Mouse (Mus musculus) liver, embryonic 13.5 days (tissue): ENCODE measurements at regions not wholly inside any gene's neighbourhood (a gene's known extent, or its start where the extent isn't known, plus 50 kb on each side); places are given as distances from the start of the nearest gene placed in this dataset.
A peak's percentile ranks its signal among the peaks of the same experiment; 100 is the strongest.

Experiments used
- ATAC-seq: fragments of 200-750 bp; cut with Nextera tagmentation; 2 replicates; pipeline ENCODE4 v1.8.0; 2017; ENCODE audit warnings: low read depth, mild to moderate bottlenecking, moderate number of reproducible peaks, moderate library complexity
- DNase-seq: peaks from one replicate; pipeline ENCODE4 v3.0.0; 2022
- H3K27ac ChIP-seq: fragments of 300-500 bp; sonication (generic); 2 replicates; pipeline ENCODE4 v1.5.1; 2015; ENCODE audit warnings: moderate library complexity, mild to moderate bottlenecking, inconsistent platforms
- H3K27me3 ChIP-seq: fragments of 300-500 bp; sonication (generic); 2 replicates; pipeline ENCODE4 v1.6.1; 2015; ENCODE audit warnings: mild to moderate bottlenecking, inconsistent platforms
- H3K36me3 ChIP-seq: fragments of 300-500 bp; sonication (generic); 2 replicates; pipeline ENCODE4 v1.6.1; 2015; ENCODE audit warnings: mild to moderate bottlenecking, inconsistent platforms
- H3K4me1 ChIP-seq: fragments of 300-500 bp; sonication (generic); replicated peaks from 2 replicates; pipeline ENCODE4 v1.6.1; 2015; ENCODE audit warnings: inconsistent platforms
- H3K4me2 ChIP-seq: fragments of 300-500 bp; sonication (generic); 2 replicates; pipeline ENCODE4 v1.6.1; 2015; ENCODE audit warnings: inconsistent platforms, mild to moderate bottlenecking, moderate library complexity
- H3K4me3 ChIP-seq: fragments of 300-500 bp; sonication (generic); replicated peaks from 2 replicates; pipeline ENCODE4 v1.5.1; 2015; ENCODE audit warnings: mild to moderate bottlenecking, inconsistent platforms
- H3K9ac ChIP-seq: fragments of 300-500 bp; sonication (generic); 2 replicates; pipeline ENCODE4 v1.6.1; 2015; ENCODE audit warnings: mild to moderate bottlenecking, inconsistent platforms
- H3K9me3 ChIP-seq: fragments of 300-500 bp; sonication (generic); replicated peaks from 2 replicates; pipeline ENCODE4 v1.6.1; 2016; ENCODE audit warnings: inconsistent platforms
- WGBS: fragments of 180-500 bp; shearing (Covaris S2); methylation state at CpG from one replicate; pipeline ENCODE4 v1.1.7; 2015; ENCODE audit not compliant: insufficient replicate concordance; 5-methylcytosine and 5-hydroxymethylcytosine counted together

DNA sequence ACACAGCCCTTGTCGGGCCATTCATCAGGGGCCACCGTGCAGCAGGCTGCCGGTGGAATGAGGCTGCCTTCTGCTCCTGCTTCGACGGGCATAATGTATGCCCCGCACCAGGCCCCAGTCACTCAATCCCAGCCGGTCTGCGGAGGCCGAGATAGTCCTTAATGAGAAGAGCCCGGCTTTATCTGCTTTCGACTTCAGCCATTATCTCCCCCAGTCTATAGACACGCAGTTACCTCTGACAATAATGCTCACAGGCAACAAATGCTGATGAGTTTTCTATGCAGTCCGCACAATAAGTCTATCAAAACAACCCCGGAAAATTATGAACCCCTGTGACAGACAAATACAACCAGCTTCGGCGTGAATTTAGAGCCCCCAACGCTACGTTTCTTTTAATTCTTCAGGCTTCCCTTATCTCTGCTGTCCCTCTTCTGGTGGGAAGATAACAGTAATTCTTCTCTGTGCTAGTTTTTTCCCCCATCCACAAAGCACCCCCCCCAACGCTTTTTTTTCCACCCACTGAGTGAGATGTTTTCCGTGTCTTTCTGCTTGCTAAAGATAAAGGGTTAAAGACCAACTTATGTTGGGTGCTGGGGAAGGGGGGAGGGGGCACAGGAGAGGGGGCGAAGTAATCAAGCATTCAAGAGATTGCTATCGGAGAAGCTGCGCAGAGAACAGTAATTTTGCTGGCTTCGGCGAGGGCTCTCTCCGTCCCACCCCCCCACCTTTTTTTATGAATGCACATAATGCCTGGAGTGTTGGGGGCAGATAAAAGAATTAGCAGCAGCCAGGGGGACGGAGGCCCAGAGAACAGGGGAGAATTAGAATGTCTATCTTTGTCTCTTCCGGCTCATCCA lies 117.8 kb downstream of the Mrm1 start:
- Histone ChIP-seq H3K4me1 (peaks cover 65% of the 10 kb centered on the region), H3K4me2 (peak overlapping the region; percentile 66), H3K9ac (peak overlapping the region; percentile 53), H3K36me3 (no peaks in the 10 kb centered on the region), H3K27ac (peak overlapping the region; percentile 86), H3K9me3 (no peaks in the 10 kb centered on the region), H3K4me3 (peak overlapping the region; percentile 38), H3K27me3 (peaks cover 13% of the 10 kb centered on the region)
- peak; percentile 92 for ATAC-seq
- DNase-seq, result peak; percentile 75
- WGBS, result 1% methylated on average over 28 of the region's 28 CpGs

DNA sequence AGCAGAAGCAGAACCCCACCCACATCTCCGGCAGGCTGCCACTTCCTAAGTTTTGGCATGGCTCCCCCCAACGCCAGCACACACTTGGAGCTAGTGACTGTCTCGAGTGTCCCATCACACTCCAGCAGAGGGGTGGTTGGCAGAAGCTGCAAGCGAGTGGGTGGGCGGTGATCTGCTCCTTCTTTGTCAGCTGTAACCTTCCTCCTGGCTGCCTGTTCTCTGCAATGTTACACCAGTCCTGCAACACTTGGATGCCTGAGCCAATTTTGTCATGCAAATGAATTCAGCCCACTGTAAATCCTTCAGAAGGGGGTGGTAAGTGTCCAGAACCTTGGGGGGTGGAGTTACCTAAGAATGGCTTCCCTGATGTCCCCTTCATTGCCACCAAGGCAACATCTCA lies 121.8 kb downstream of the Mrm1 start:
- no peaks in the 10 kb centered on the region for H3K9me3 ChIP-seq
- peaks cover 7% of the 10 kb centered on the region for H3K27me3 ChIP-seq
- H3K27ac ChIP-seq, result no peak overlapping the region
- DNase-seq (no peak), ATAC-seq (no peak)
- H3K9ac ChIP-seq, result no peak overlapping the region
- WGBS, result 41% methylated on average over 5 of the region's 5 CpGs
- no peak overlapping the region for H3K4me3 ChIP-seq
- H3K4me2 ChIP-seq, result no peak overlapping the region
- no peaks in the 10 kb centered on the region for H3K36me3 ChIP-seq
- H3K4me1 ChIP-seq, result peaks cover 71% of the 10 kb centered on the region

DNA sequence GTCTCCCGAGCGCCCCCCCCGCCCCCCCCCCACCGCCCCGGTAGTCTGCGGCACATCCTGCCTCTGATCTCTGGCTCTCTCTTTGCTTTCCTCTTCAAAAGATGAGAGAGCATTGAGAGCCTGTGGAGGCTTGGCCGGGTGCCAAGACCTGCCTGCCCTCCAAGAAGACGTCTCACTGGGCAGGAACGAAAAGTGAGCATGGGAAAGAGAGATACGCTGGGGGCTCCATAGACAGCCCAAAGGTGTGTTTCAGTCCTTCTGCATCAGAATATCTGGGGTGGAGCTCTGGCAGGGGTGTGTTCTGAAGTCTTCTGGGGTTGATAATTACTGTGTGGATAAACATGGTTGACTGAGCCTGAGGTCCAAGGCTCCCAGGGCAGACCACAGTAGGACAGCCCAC lies 126.7 kb downstream of the Mrm1 start:
- no peak overlapping the region; the same call in 1 of the 2 replicates for H3K27ac ChIP-seq
- H3K9me3 ChIP-seq, result no peaks in the 10 kb centered on the region
- H3K4me1 ChIP-seq, result peaks cover 31% of the 10 kb centered on the region
- peak overlapping the region; percentile 23; the same call in 1 of the 2 replicates for H3K4me3 ChIP-seq
- peaks cover 3% of the 10 kb centered on the region; the same call in 1 of the 2 replicates for H3K27me3 ChIP-seq
- H3K36me3 ChIP-seq, result no peaks in the 10 kb centered on the region
- 16% methylated on average over 10 of the region's 10 CpGs for WGBS
- ATAC-seq (peak; percentile 86), DNase-seq (peak; percentile 21)
- peak overlapping the region; percentile 26; the same call in 1 of the 2 replicates for H3K9ac ChIP-seq
- H3K4me2 ChIP-seq, result peak overlapping the region; percentile 47

DNA sequence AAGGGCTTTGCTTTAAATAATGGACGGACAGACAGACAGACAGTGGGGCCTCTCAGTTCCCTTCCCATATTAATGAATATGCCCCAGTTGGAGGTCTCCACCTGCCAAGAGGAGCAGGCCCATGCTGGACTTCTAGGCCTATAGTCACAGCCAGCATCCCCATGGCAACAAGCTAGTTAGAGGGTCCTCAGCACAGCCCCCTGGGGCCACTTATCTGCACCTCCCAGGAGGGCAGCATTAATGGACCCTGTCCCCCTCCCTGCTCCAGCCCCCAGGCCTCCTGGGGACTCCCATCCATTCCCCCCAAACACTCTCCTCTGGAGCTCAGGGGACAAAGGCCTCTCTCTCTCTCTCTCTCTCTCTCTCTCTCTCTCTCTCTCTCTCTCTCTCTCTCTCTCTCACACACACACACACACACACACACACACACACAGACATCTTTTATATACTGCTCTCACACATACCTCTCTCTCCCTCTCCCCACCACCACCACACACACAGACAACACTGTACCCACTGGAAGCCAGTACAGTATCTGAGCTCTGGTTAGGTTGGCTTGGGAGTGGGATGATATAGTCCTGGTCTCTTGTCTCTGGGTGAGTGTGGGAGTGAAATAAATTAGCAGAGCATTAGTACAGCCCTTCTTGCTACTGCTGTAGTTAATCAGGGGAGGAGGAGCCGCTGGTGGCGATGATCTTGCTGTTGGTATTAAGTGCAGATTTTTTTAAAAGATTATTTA lies 127.7 kb downstream of the Mrm1 start:
- no peak for DNase-seq
- H3K27me3 ChIP-seq, result peaks cover 4% of the 10 kb centered on the region; the same call in 1 of the 2 replicates
- peaks cover 23% of the 10 kb centered on the region for H3K4me1 ChIP-seq
- H3K27ac ChIP-seq, result 0 out of 2 replicates have a peak overlapping the region, but pooled peaks have one; percentile 1
- peak overlapping the region; percentile 26; the same call in 1 of the 2 replicates for H3K9ac ChIP-seq
- 0 out of 2 replicates have a peak overlapping the region, but pooled peaks have one; percentile 23 for H3K4me3 ChIP-seq
- H3K9me3 ChIP-seq, result no peaks in the 10 kb centered on the region
- ATAC-seq, result no peak
- 56% methylated on average over 3 of the region's 3 CpGs for WGBS
- H3K36me3 ChIP-seq, result no peaks in the 10 kb centered on the region
- peak overlapping the region; percentile 47; the same call in 1 of the 2 replicates for H3K4me2 ChIP-seq

DNA sequence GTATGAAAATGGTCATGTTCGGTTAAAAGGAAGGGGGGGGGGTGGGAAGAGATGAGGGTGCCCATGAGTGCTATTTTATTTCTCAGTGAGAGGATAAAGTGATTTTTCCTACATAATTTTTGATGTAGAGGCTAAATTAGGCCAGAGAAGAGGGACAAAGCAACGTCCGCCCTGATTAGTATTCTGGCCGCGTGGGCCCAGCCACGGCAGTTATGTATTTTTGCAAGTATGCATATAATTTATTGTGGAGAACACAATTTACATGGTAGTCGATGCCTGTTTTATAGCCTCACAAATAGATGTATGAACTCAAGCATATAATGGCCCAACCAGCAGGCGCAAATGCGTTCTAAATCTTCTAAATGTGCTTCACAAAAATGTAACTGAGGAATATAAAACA lies 132.8 kb downstream of the Mrm1 start:
- WGBS, result 79% methylated on average over 9 of the region's 9 CpGs

DNA sequence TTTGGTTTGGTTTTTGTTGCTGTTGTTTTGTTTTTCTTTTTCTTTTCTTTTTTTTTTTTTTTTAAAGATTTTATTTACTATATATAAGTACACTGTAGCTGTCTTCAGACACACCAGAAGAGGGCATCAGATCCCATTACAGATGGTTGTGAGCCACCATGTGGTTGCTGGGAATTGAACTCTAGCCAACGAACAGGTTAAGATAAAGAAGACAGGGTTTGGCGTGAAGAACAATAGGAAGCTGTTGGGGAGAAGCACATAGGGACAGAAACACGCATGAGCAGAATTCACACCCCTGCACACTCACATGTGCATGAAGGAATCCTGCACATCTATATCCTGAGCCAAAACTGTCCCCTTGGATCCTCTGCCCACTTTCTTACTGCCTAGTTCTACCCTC lies 135.0 kb downstream of the Mrm1 start:
- ATAC-seq (no peak), DNase-seq (no peak)

More for the DNA sequence above, 132.8 kb downstream of the Mrm1 start:
- no peak overlapping the region for H3K4me3 ChIP-seq
- DNase-seq (no peak), ATAC-seq (no peak)
- peaks cover 12% of the 10 kb centered on the region for H3K27me3 ChIP-seq
- H3K9ac ChIP-seq, result no peak overlapping the region
- no peaks in the 10 kb centered on the region for H3K36me3 ChIP-seq
- no peak overlapping the region for H3K27ac ChIP-seq
- H3K9me3 ChIP-seq, result no peaks in the 10 kb centered on the region
- H3K4me2 ChIP-seq, result no peak overlapping the region
- no peaks in the 10 kb centered on the region; the same call in 1 of the 2 replicates for H3K4me1 ChIP-seq

DNA sequence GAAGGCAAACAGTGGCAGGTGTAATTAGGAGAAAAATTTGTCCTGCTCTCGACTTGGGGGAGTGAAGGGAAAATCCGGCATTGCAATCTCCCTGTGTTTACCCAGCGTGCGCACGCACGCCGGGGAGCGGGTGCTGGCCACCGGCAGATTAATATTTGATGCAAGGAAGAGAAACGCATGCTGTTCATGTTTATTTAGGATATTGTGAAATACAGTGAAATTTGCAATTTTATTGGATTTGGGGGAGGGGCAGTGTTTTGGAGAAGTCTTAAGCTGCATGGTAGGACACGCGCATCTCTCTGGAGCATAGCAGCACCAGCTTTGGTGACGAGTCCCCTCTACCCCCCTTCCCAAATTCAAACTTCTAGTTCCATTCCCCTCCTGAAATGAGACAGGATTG lies 136.4 kb downstream of the Mrm1 start:
- no peak overlapping the region for H3K4me3 ChIP-seq
- WGBS, result 81% methylated on average over 13 of the region's 13 CpGs
- no peak overlapping the region for H3K4me2 ChIP-seq
- no peaks in the 10 kb centered on the region for H3K9me3 ChIP-seq
- H3K4me1 ChIP-seq, result no peaks in the 10 kb centered on the region; the same call in 1 of the 2 replicates
- no peak overlapping the region for H3K9ac ChIP-seq
- ATAC-seq, result no peak
- H3K27ac ChIP-seq, result no peak overlapping the region
- H3K36me3 ChIP-seq, result no peaks in the 10 kb centered on the region
- no peak for DNase-seq
- peaks cover 38% of the 10 kb centered on the region for H3K27me3 ChIP-seq

More for the DNA sequence above, 135.0 kb downstream of the Mrm1 start:
- Histone ChIP-seq H3K9ac (no peak overlapping the region), H3K4me1 (no peaks in the 10 kb centered on the region; the same call in 1 of the 2 replicates), H3K27ac (no peak overlapping the region), H3K4me2 (no peak overlapping the region), H3K4me3 (no peak overlapping the region), H3K9me3 (no peaks in the 10 kb centered on the region), H3K27me3 (peaks cover 28% of the 10 kb centered on the region), H3K36me3 (no peaks in the 10 kb centered on the region)
- WGBS, result 63% methylated on average over 3 of the region's 3 CpGs

DNA sequence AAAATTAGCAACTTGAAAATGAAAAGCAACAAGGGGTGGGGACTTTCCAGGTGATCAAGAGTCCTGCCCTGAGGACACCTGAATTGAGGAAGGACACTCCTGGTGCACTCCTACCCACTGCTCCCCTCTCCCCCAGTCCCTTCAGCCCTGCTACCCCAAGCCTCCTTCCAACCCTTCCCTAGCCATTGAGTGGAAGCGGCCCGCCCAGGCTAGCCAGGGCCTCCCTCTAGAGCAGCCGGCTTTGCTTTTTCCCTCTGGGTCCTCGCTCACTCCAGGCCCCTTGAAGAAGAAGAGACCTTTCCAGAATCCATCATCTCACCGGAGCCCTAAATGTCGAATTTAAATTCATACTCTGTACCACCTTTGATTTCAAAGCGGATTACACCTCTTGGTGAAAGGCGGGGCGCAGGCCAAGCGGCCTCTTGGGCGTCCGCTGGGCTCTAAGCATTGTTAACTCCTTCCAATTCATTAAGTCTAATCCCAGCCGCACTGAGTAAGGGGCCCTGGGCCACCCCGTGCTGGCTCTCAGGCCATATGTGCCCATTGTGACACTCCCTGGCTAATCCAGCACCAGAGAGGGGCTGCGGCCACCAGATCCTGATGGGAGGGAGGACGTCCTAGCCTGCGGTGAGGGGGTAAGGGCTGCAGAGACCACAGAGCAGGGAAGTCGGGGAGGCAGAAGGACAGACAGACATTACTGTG lies 142.8 kb downstream of the Mrm1 start:
- no peaks in the 10 kb centered on the region for H3K9me3 ChIP-seq
- WGBS, result 41% methylated on average over 18 of the region's 18 CpGs
- ATAC-seq (no peak), DNase-seq (no peak)
- H3K4me2 ChIP-seq, result no peak overlapping the region
- H3K9ac ChIP-seq, result no peak overlapping the region
- H3K36me3 ChIP-seq, result no peaks in the 10 kb centered on the region
- H3K4me1 ChIP-seq, result 0 out of 2 replicates have a peak, but pooled peaks cover 5% of the 10 kb centered on the region
- H3K27me3 ChIP-seq, result peaks cover 47% of the 10 kb centered on the region
- H3K27ac ChIP-seq, result no peak overlapping the region
- no peak overlapping the region for H3K4me3 ChIP-seq

DNA sequence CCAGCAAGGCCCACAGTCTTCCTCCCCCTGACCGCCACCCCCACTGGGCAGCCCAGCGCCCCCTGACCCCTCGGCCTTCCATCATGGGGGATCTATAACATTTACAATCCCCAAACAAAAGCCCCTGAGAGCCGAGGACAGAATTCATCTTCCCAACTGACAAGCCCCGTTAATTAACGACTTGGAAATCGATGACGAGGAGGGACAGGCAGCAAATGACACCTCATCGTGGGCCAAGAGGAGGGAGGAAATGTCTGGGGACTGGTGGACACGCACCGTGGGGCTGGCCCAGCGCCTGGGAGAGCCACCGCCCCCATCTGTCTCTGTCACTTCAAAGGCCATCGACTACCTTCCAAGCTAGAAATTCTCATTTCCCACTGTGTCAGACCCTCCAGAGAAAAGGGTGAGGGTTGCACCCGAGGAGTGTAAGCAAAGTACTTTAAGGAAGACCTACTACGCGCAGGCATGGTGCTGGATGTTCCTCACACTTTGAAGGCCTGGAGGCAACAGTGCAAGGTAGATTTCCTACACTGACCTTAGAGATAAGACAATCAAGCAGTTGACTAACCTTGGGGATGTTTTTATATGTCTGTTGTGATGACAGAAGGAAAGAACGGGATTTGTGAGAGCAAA lies 146.4 kb downstream of the Mrm1 start:
- H3K9me3 ChIP-seq, result no peaks in the 10 kb centered on the region
- 58% methylated on average over 18 of the region's 18 CpGs for WGBS
- no peak overlapping the region for H3K4me3 ChIP-seq
- ATAC-seq (no peak), DNase-seq (no peak)
- H3K36me3 ChIP-seq, result no peaks in the 10 kb centered on the region
- no peak overlapping the region for H3K9ac ChIP-seq
- H3K4me1 ChIP-seq, result 0 out of 2 replicates have a peak, but pooled peaks cover 5% of the 10 kb centered on the region
- H3K27ac ChIP-seq, result no peak overlapping the region
- peaks cover 22% of the 10 kb centered on the region for H3K27me3 ChIP-seq
- H3K4me2 ChIP-seq, result no peak overlapping the region

DNA sequence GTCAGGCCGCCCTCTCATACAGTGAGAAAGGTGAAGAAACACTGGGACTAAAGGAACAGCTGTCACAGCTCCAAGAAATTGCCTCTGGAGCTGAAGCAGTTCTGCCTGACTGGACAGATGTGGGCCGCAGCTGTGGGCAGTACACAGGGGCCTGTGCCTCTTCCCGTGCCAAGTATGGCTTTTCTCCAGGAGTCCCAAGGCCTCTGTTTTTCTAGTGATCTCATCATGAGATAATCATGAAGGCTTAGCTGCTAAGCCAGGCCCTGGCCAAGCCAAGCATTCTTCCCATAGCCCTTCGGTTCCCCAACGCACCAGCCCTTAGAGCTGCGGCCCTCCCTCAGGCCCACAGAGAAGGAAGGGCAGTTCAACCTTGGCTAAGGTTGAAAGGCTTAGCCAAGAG lies 146.2 kb upstream of the Lhx1 start:
- 0 out of 2 replicates have a peak, but pooled peaks cover 5% of the 10 kb centered on the region for H3K4me1 ChIP-seq
- WGBS, result 71% methylated on average over 6 of the region's 6 CpGs
- H3K27me3 ChIP-seq, result peaks cover 8% of the 10 kb centered on the region
- no peak for DNase-seq
- ATAC-seq, result no peak
- no peaks in the 10 kb centered on the region for H3K36me3 ChIP-seq
- no peak overlapping the region for H3K4me2 ChIP-seq
- no peak overlapping the region for H3K4me3 ChIP-seq
- H3K9me3 ChIP-seq, result no peaks in the 10 kb centered on the region
- H3K27ac ChIP-seq, result no peak overlapping the region
- H3K9ac ChIP-seq, result no peak overlapping the region
